Mouse (Mus musculus) hindbrain, embryonic 15.5 days (tissue): ENCODE measurements around the gene Atf6b. TPM values are rescaled to one million over a fixed set of nuclear protein-coding genes. Genes with fewer than 3 reads are reported as not detected.

Experiments used
- ATAC-seq: fragments of 200-750 bp; cut with Nextera tagmentation; 2 replicates; pipeline ENCODE4 v1.8.0; 2017; ENCODE audit warnings: low read depth, moderate number of reproducible peaks, moderate TSS enrichment; ENCODE audit not compliant: low FRiP score
- H3K27ac ChIP-seq: fragments of 300-500 bp; sonication (generic); replicated peaks from 2 replicates; pipeline ENCODE4 v1.5.1; 2015; ENCODE audit warnings: mild to moderate bottlenecking, inconsistent platforms
- H3K27me3 ChIP-seq: fragments of 300-500 bp; sonication (generic); 2 replicates; pipeline ENCODE4 v1.6.1; 2015; ENCODE audit warnings: control low read depth, inconsistent platforms
- H3K36me3 ChIP-seq: fragments of 300-500 bp; sonication (generic); 2 replicates; pipeline ENCODE4 v1.6.1; 2015; ENCODE audit warnings: control low read depth, inconsistent platforms
- H3K4me1 ChIP-seq: fragments of 300-500 bp; sonication (generic); replicated peaks from 2 replicates; pipeline ENCODE4 v1.6.1; 2015; ENCODE audit warnings: control low read depth, inconsistent platforms
- H3K4me2 ChIP-seq: fragments of 300-500 bp; sonication (generic); 2 replicates; pipeline ENCODE4 v1.6.1; 2015; ENCODE audit warnings: moderate library complexity, mild to moderate bottlenecking, inconsistent platforms
- H3K4me3 ChIP-seq: fragments of 300-500 bp; sonication (generic); 2 replicates; pipeline ENCODE4 v1.5.1; 2015; ENCODE audit warnings: mild to moderate bottlenecking, inconsistent platforms
- H3K9ac ChIP-seq: fragments of 300-500 bp; sonication (generic); 2 replicates; pipeline ENCODE4 v1.6.1; 2015; ENCODE audit warnings: inconsistent platforms
- H3K9me3 ChIP-seq: fragments of 300-500 bp; sonication (generic); 2 replicates; pipeline ENCODE4 v1.6.1; 2016; ENCODE audit warnings: control low read depth, inconsistent platforms
- WGBS: fragments of 180-500 bp; shearing (Covaris S2); methylation state at CpG from one replicate; pipeline ENCODE4 v1.1.7; 2015; 5-methylcytosine and 5-hydroxymethylcytosine counted together
- polyA plus RNA-seq: library from polyadenylated mRNA; unstranded; fragments of >200 nt; fragmentation: Nextera tagmentation; extraction: Ambion mirVana; gene quantifications from 2 replicates; pipeline ENCODE4 v1.2.1, GENCODE M21; 2015

Atf6b gene
- polyA plus RNA-seq, 1 experiment from 2014 or later: 120 TPM

- ATAC-seq: no peak
- Histone ChIP-seq H3K4me2 (peak within 1 kb of the TSS; percentile 96), H3K9ac (peak within 1 kb of the TSS; percentile 70), H3K27me3 (peaks cover 7% of the 10 kb centered on the region), H3K27ac (peak within 1 kb of the TSS; percentile 94), H3K9me3 (no peaks in the 10 kb centered on the region), H3K4me3 (peak within 1 kb of the TSS; percentile 85), H3K36me3 (peaks cover 6% of the 10 kb centered on the region; the same call in 1 of the 2 replicates), H3K4me1 (peaks cover 67% of the 10 kb centered on the region)
- WGBS: 5% methylated on average over 29 of the region's 29 CpGs
Measured at GRCm38 (mm10) chr17:34627943-34628643, 18.9 kb upstream of the Atf6b start, which contains the start of gene Ppt2. TSS of gene Ppt2 (minus strand) at chr17:34628510.

DNA sequence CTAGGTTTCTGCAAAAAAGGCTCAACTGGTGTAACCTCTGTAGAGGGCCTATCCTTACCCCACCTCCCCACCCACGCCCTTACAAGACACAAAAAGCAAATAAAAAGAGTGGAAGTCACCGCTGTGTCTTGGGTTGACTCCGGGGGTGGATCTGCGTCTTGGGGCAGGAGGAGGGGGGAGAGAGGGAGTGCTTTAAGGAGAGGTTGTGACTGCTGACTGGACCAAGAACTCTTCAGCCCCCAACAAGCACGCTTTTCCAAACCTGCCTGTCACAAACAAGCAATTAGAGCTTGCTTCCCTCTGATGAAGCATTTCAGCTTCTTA is 18.3 kb upstream of the Atf6b start:
- no peak for ATAC-seq
- Histone ChIP-seq H3K27ac (peak overlapping the region; percentile 94), H3K4me1 (peaks cover 67% of the 10 kb centered on the region), H3K36me3 (0 out of 2 replicates have a peak, but pooled peaks cover 6% of the 10 kb centered on the region), H3K9me3 (no peaks in the 10 kb centered on the region), H3K4me2 (peak overlapping the region; percentile 96), H3K27me3 (peaks cover 12% of the 10 kb centered on the region), H3K9ac (peak overlapping the region; percentile 70; the same call in 1 of the 2 replicates), H3K4me3 (peak overlapping the region; percentile 85)
- 24% methylated on average over 5 of the region's 5 CpGs for WGBS

DNA sequence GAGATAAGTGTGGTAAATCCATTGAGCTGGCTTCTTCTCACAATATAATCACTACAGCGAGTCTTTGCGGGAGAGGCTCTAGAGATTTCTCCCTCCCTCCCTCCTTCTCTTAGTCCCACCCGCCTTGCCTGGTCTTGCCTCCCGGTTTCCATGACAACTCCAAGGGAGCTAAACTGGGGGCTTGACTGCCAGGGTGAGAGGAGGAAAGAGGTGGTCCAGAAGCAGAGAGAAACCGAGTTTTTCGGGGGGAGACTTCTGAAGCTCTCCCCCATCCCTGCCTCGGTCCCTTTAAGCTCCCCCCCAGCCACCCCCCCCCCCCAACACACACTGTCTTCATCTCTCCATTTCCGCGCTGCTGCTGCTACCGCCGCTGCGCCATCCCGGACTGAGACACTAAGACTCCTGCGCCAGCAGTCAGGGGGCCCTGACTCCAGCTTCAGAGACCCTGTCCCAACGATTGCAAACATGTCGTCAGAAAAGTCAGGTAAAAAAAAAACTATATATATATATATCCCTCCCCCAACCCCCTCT is 17.7 kb upstream of the Atf6b start, which contains the start of gene Prrt1:
Prrt1 (plus strand) TSS at position 313 of the 531 bp plus-strand sequence.
- no peaks in the 10 kb centered on the region for H3K9me3 ChIP-seq
- peak within 1 kb of the TSS; percentile 70 for H3K9ac ChIP-seq
- H3K36me3 ChIP-seq: 0 out of 2 replicates have a peak, but pooled peaks cover 4% of the 10 kb centered on the region
- peak within 1 kb of the TSS; percentile 85 for H3K4me3 ChIP-seq
- H3K27ac ChIP-seq: peak within 1 kb of the TSS; percentile 94
- WGBS: 1% methylated on average over 16 of the region's 16 CpGs
- ATAC-seq: peak; percentile 29; the same call in 1 of the 2 replicates
- H3K27me3 ChIP-seq: peaks cover 13% of the 10 kb centered on the region
- peaks cover 67% of the 10 kb centered on the region for H3K4me1 ChIP-seq
- peak within 1 kb of the TSS; percentile 96 for H3K4me2 ChIP-seq

DNA sequence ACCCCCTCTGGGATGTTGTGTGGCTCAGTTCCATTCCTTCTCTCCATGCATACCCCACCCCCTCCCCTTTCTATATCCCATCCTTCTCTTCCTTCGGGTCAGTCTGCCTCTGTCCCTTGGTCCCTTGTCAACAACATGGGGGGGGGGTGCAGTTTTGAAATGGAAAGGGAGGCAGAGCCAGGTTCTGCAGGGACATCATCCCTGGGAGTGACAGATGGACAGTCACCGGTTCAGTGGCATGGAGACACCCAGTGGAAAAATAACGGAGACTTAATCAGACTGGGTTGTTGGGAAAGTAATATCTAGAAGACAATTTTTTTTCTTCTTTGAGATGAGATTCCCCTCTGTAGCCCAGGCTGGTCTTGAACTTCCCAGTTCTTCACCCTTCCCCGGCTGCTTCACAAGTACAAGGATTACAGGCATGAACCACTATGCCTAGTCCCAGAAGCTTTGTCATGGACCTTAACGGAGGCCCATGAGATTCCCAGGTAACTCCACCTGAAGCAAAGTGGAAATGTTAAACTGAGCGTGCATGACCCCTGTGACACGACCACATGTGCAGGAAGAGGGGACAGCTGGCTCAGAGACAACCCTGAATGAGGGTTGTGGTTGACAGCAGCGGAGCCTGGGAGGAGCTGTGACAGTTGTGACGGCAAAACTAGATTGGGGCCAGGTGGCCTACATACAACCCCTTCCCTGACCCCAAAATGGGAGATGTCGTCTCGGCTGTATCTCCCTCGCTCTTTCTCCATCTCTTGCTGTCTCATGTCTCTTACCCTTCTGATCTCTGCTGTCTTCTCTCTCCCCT is 16.9 kb upstream of the Atf6b start:
- peak overlapping the region; percentile 50 for H3K9ac ChIP-seq
- no peaks in the 10 kb centered on the region for H3K9me3 ChIP-seq
- H3K4me1 ChIP-seq: peaks cover 67% of the 10 kb centered on the region
- 13% methylated on average over 12 of the region's 12 CpGs for WGBS
- H3K27me3 ChIP-seq: peaks cover 13% of the 10 kb centered on the region
- H3K4me3 ChIP-seq: peak overlapping the region; percentile 85
- H3K27ac ChIP-seq: peak overlapping the region; percentile 94; the same call in 1 of the 2 replicates
- no peak for ATAC-seq
- peak overlapping the region; percentile 96 for H3K4me2 ChIP-seq
- 0 out of 2 replicates have a peak, but pooled peaks cover 4% of the 10 kb centered on the region for H3K36me3 ChIP-seq

DNA sequence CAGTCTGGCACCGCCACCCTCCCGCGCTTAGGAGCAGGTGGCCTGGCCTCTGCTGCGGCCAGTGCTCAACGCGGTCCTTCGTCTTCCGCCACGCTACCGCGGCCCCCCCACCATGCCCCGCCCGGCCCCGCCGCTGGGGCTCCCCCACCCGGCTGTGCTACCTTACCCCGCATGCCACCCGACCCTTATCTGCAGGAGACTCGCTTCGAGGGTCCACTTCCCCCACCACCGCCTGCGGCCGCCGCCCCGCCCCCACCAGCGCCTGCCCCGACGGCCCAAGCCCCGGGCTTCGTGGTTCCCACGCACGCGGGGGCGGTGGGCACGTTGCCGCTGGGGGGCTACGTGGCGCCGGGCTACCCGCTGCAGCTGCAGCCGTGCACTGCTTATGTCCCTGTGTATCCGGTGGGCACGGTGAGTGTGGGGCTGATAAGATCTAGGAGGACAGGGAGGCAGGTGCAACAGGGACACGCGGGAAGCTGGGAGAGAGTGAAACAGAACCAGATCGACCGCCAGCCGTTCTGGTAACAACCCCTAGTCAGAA is 16.1 kb upstream of the Atf6b start:
- Histone ChIP-seq H3K4me1 (peaks cover 60% of the 10 kb centered on the region), H3K4me3 (peak overlapping the region; percentile 85), H3K36me3 (no peaks in the 10 kb centered on the region), H3K27me3 (peaks cover 13% of the 10 kb centered on the region), H3K4me2 (peak overlapping the region; percentile 96), H3K9ac (peak overlapping the region; percentile 50), H3K9me3 (no peaks in the 10 kb centered on the region), H3K27ac (no peak overlapping the region)
- ATAC-seq: no peak
- 2% methylated on average over 47 of the region's 48 CpGs for WGBS

DNA sequence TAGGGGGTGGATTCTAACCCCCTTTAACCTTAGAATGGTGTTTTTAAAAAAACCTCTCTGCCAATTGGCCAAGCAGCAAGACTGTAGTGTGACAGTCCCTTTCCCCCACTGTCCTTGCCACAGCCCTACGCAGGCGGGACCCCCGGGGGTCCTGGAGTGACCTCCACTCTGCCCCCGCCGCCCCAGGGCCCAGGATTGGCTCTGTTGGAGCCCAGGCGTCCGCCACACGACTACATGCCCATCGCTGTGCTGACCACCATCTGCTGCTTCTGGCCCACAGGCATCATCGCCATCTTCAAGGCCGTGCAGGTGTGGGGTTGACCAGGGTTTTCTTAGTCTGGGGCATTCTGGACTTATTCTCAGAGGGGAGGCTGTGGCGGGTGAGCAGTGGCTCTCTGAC is 15.3 kb upstream of the Atf6b start:
- Histone ChIP-seq H3K36me3 (no peaks in the 10 kb centered on the region), H3K4me2 (peak overlapping the region; percentile 96), H3K4me1 (peaks cover 52% of the 10 kb centered on the region), H3K9me3 (no peaks in the 10 kb centered on the region), H3K27me3 (peaks cover 13% of the 10 kb centered on the region), H3K9ac (peak overlapping the region; percentile 40), H3K27ac (no peak overlapping the region), H3K4me3 (peak overlapping the region; percentile 85)
- 6% methylated on average over 12 of the region's 12 CpGs for WGBS
- ATAC-seq: no peak

DNA sequence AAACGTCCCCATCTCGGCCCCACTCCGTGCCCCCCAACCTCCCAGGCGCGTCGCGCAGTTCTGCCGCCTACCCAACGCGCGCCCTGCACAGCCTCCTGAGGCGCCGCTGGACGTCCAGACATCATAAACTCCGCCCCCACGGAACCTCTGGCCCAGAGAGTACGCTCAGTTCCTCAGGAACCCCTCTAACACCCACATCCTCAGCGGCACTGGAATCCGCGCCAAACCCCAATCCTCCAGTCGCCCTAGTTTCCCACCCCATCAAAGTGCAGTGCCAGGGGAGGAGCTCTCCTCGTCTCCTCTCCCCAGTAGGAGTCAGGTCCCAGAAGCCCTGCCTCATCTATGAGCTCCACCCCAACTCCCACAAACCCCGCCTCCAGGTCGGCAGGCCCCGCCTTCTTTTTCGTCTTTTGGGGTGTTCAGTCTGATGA is 14.7 kb upstream of the Atf6b start:
- ATAC-seq: no peak
- 2% methylated on average over 26 of the region's 26 CpGs for WGBS
- peaks cover 50% of the 10 kb centered on the region for H3K4me1 ChIP-seq

DNA sequence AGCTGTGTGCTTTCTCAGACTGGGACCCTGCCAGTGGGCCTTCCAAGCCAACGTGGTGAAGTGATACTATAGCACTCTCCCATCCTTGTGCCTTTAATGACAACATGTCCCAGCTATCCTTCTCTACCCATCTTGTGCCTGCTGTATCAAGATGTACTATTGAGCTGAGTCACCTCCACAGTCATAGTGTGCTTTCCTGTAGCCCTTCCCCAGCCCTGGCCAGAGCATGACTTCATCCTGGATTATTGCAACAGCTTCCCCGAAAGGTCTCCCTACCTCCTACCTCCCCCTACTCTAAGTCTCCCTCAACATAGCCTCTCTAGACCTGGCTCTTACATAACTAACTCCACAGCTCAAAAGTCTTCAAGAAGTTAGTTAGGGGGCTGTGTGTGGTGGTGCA is 11.3 kb upstream of the Atf6b start:
- no peak overlapping the region for H3K27ac ChIP-seq
- ATAC-seq: no peak
- H3K9me3 ChIP-seq: no peaks in the 10 kb centered on the region
- H3K27me3 ChIP-seq: peaks cover 13% of the 10 kb centered on the region
- 74% methylated on average over 2 of the region's 2 CpGs for WGBS
- H3K4me3 ChIP-seq: no peak overlapping the region
- H3K36me3 ChIP-seq: no peaks in the 10 kb centered on the region
- no peak overlapping the region for H3K4me2 ChIP-seq
- H3K9ac ChIP-seq: no peak overlapping the region
- peaks cover 19% of the 10 kb centered on the region for H3K4me1 ChIP-seq

More for the DNA sequence above, 14.7 kb upstream of the Atf6b start:
- H3K27ac ChIP-seq: no peak overlapping the region; the same call in 1 of the 2 replicates
- peak overlapping the region; percentile 85 for H3K4me3 ChIP-seq
- no peaks in the 10 kb centered on the region for H3K9me3 ChIP-seq
- H3K9ac ChIP-seq: peak overlapping the region; percentile 40; the same call in 1 of the 2 replicates
- H3K4me2 ChIP-seq: peak overlapping the region; percentile 96
- no peaks in the 10 kb centered on the region for H3K36me3 ChIP-seq
- H3K27me3 ChIP-seq: peaks cover 13% of the 10 kb centered on the region

DNA sequence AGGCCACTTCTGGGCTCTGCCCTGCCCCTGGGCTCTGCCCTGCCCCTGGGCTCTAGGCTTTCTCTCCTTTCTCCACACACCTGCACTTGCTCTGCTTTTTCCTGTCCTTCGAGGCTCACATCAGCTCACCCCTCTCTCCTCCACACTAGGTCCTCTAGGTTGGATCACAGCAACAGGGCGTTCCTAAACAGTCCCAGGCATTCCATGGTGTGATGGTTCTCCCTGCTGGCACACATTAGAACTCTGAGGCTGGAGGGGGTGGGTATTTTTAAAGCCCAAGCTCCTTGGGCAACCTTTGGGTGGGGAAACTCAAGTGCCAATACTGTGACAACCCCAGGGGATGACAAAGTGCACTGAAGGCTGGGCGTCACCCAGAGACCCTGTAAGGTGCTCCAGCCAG is 9.5 kb upstream of the Atf6b start:
- Histone ChIP-seq H3K36me3 (no peaks in the 10 kb centered on the region), H3K4me3 (no peak overlapping the region), H3K27me3 (0 out of 2 replicates have a peak, but pooled peaks cover 7% of the 10 kb centered on the region), H3K4me2 (no peak overlapping the region), H3K4me1 (peaks cover 10% of the 10 kb centered on the region), H3K9ac (no peak overlapping the region), H3K9me3 (no peaks in the 10 kb centered on the region), H3K27ac (no peak overlapping the region)
- 73% methylated on average over 3 of the region's 3 CpGs for WGBS
- no peak for ATAC-seq

DNA sequence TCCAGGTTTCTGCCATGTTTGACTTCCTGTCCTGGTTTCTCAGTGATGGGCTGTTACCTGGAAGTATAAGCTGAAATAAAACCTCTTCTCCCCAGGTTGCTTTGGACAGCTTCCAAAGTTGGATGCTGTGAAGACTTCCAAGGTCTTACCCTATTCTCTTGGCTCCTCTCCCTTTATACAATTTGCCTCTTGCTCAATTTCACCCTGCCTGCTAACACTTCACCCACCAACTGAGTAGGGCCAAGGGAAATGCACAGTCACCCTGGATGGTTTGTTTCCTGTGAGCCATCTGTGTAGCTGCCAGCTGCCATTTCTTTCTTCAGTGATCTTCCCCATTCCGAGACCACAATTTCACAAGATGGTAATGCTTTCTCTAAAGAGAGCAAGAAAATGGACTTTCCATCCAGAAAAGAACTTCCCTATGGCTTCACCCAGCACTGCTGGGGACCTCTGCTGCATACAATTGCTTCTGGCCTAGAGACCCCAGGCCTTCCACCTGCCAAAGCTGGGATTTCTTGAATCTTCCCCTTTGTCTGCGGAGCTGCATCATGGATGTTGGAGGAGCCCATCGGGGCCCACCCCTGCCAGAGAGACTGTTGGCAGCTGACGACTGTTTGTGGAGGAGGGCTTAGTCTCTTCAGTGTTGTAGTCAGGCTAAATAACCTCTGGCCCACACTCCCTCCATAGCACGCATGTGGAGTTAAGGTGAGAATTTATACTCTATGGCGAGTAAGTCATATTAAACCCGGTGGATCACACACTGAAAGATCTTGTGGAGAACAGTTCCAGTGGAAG is 7.3 kb upstream of the Atf6b start:
- Histone ChIP-seq H3K9me3 (no peaks in the 10 kb centered on the region), H3K36me3 (no peaks in the 10 kb centered on the region), H3K4me1 (peaks cover 9% of the 10 kb centered on the region), H3K27ac (no peak overlapping the region), H3K9ac (no peak overlapping the region), H3K4me3 (no peak overlapping the region), H3K4me2 (no peak overlapping the region), H3K27me3 (no peaks in the 10 kb centered on the region)
- 84% methylated on average over 7 of the region's 7 CpGs for WGBS
- ATAC-seq: no peak
